ENCODE assay signal across 16 mouse cellular contexts in genomic region chr9:32971421-32971820, GRCm38 (mm10).
DNase-seq lines count a peak whose midpoint lies in the region; ATAC-seq lines count a peak whose summit lies in the region.
"Had no signal": no experiment of that assay in that cellular context is flagged by ENCODE, and none has a peak within 500 bp of the region (broad histone marks: within the 10 kb centered on the region; RNA-seq: fewer than 3 reads in every experiment).

No protein-coding gene starts in this region.

- no peak overlapping the region for H3K9ac ChIP-seq in heart, embryonic 16.5 days (ENCODE audit: low read length)
- no peak overlapping the region for H3K9ac ChIP-seq in limb, embryonic 13.5 days
- H3K9ac ChIP-seq: liver, embryonic 13.5 days; midbrain, embryonic 13.5 days had no signal

- no peaks in the 10 kb centered on the region for H3K9me3 ChIP-seq in heart, embryonic 16.5 days (replicated peaks; ENCODE audit: control insufficient read depth, low read length)
- H3K9me3 ChIP-seq in limb, embryonic 13.5 days: no peaks in the 10 kb centered on the region
- H3K9me3 ChIP-seq: liver, embryonic 13.5 days; midbrain, embryonic 13.5 days had no signal

- H3K4me3 ChIP-seq in heart, embryonic 16.5 days (ENCODE audit: low read length): no peak overlapping the region
- H3K4me3 ChIP-seq in limb, embryonic 13.5 days: no peak overlapping the region
- H3K4me3 ChIP-seq: liver, embryonic 13.5 days; midbrain, embryonic 13.5 days had no signal

- peak overlapping the region; percentile 50; the same call in 1 of the 2 replicates for H3K27ac ChIP-seq in heart, embryonic 16.5 days (ENCODE audit: low read length)
- H3K27ac ChIP-seq in limb, embryonic 13.5 days: peak overlapping the region; percentile 67; the same call in 1 of the 2 replicates
- H3K27ac ChIP-seq: liver, embryonic 13.5 days; macrophage; midbrain, embryonic 13.5 days had no signal

- H3K27me3 ChIP-seq in heart, embryonic 16.5 days (ENCODE audit: control insufficient read depth, insufficient read depth, low read length): no peaks in the 10 kb centered on the region
- no peaks in the 10 kb centered on the region for H3K27me3 ChIP-seq in limb, embryonic 13.5 days
- H3K27me3 ChIP-seq: liver, embryonic 13.5 days; midbrain, embryonic 13.5 days had no signal

- WGBS in heart, embryonic 16.5 days: 74% methylated on average over 5 of the region's 5 CpGs
- WGBS in limb, embryonic 13.5 days: 47% methylated on average over 5 of the region's 5 CpGs

- ATAC-seq in heart, embryonic 16.5 days (replicated peaks; ENCODE audit: extremely low read depth, insufficient read depth, low FRiP score): no peak
- ATAC-seq in limb, embryonic 13.5 days (ENCODE audit: low FRiP score, low read depth): no peak
- ATAC-seq: forebrain, embryonic 14.5 days; midbrain, embryonic 13.5 days had no signal

- H3K4me1 ChIP-seq in heart, embryonic 16.5 days (ENCODE audit: control insufficient read depth, insufficient read depth, low read length): peaks cover 4% of the 10 kb centered on the region
- H3K4me1 ChIP-seq in limb, embryonic 13.5 days: peaks cover 42% of the 10 kb centered on the region
- H3K4me1 ChIP-seq: liver, embryonic 13.5 days; midbrain, embryonic 13.5 days had no signal

- DNase-seq in heart, adult 11 months: peak; percentile 97
- no peak for DNase-seq in heart, postnatal 4 days
- peak; percentile 58 for DNase-seq in adipocyte (ENCODE audit: low spot score)
- no peak for DNase-seq in neural tube, embryonic 10.5 days (ENCODE audit: extremely low spot score, low spot score)
- no peak for DNase-seq in adrenal gland, adult 8-10 months
- DNase-seq: adrenal gland, adult 2 months; cerebellum, adult 8-10 months; embryo, embryonic 11 days; kidney, postnatal 14 days; liver, embryonic 13.5 days; thymus, postnatal 36 days had no signal

- H3K4me2 ChIP-seq in heart, embryonic 16.5 days (ENCODE audit: low read depth, low read length): no peak overlapping the region
- H3K4me2 ChIP-seq in limb, embryonic 13.5 days (replicated peaks): no peak overlapping the region
- H3K4me2 ChIP-seq: liver, embryonic 13.5 days; midbrain, embryonic 13.5 days had no signal

- H3K36me3 ChIP-seq in heart, embryonic 16.5 days (ENCODE audit: control insufficient read depth, insufficient read depth): no peaks in the 10 kb centered on the region
- H3K36me3 ChIP-seq in limb, embryonic 13.5 days: no peaks in the 10 kb centered on the region
- H3K36me3 ChIP-seq: liver, embryonic 13.5 days; midbrain, embryonic 13.5 days had no signal

Comparison
In these comparisons a context has a peak if more than half of its experiments do, and no peak if none do; other contexts are left out.
1. DNase-seq: peak in heart, adult 11 months (single experiment) and adipocyte (single experiment); none in heart, postnatal 4 days (single experiment), neural tube, embryonic 10.5 days (single experiment) and adrenal gland, adult 8-10 months (single experiment).